Comparison of ENCODE assay signal across 9 mouse cellular contexts in genomic region chr9:66078493-66078892, GRCm38 (mm10). TPM values are rescaled to one million over a fixed set of nuclear protein-coding genes. Genes with fewer than 3 reads are reported as not detected.
DNase-seq lines count a peak whose midpoint lies in the region; ATAC-seq and TF ChIP-seq lines count a peak whose summit lies in the region.
"Had no signal": no experiment of that assay in that cellular context is flagged by ENCODE, and none has a peak within 500 bp of the region (broad histone marks: within the 10 kb centered on the region; RNA-seq: fewer than 3 reads in every experiment).

No protein-coding gene starts in this region.

- TF ChIP-seq CTCF in stomach, postnatal 0 days (IDR thresholded peaks at IDR 0.05; ENCODE audit: low read depth), result no peak

- ATAC-seq in heart, embryonic 12.5 days (ENCODE audit: insufficient number of reproducible peaks, low FRiP score), result no peak
- no peak for ATAC-seq in liver, embryonic 13.5 days (ENCODE audit: low read depth)
- ATAC-seq in stomach, postnatal 0 days (ENCODE audit: low FRiP score, low TSS enrichment), result no peak

- 6% methylated on average over 14 of the region's 14 CpGs for WGBS in heart, embryonic 12.5 days
- WGBS in liver, embryonic 13.5 days (ENCODE audit: insufficient replicate concordance), result 35% methylated on average over 14 of the region's 14 CpGs
- 6% methylated on average over 14 of the region's 14 CpGs for WGBS in stomach, postnatal 0 days

- H3K4me2 ChIP-seq in heart, embryonic 12.5 days, result peak overlapping the region; percentile 63
- H3K4me2 ChIP-seq in liver, embryonic 13.5 days, result no peak overlapping the region
- 0 out of 2 replicates have a peak overlapping the region, but pooled peaks have one; percentile 8 for H3K4me2 ChIP-seq in stomach, postnatal 0 days (replicated peaks; ENCODE audit: low read depth)

- TF ChIP-seq EP300 in stomach, postnatal 0 days (optimal IDR thresholded peaks at IDR 0.05), result no peak

- no peaks in the 10 kb centered on the region for H3K36me3 ChIP-seq in heart, embryonic 12.5 days
- H3K36me3 ChIP-seq in liver, embryonic 13.5 days, result no peaks in the 10 kb centered on the region
- H3K36me3 ChIP-seq in stomach, postnatal 0 days (ENCODE audit: control insufficient read depth, insufficient read depth, low read length), result no peaks in the 10 kb centered on the region

- peak overlapping the region; percentile 64 for H3K9ac ChIP-seq in heart, embryonic 12.5 days
- H3K9ac ChIP-seq in liver, embryonic 13.5 days, result 0 out of 2 replicates have a peak overlapping the region, but pooled peaks have one; percentile 5
- no peak overlapping the region for H3K9ac ChIP-seq in stomach, postnatal 0 days (ENCODE audit: low read length)

- peak overlapping the region; percentile 24 for H3K4me3 ChIP-seq in heart, embryonic 12.5 days
- H3K4me3 ChIP-seq in liver, embryonic 13.5 days (replicated peaks), result no peak overlapping the region
- H3K4me3 ChIP-seq in stomach, postnatal 0 days (ENCODE audit: low read depth, low read length), result no peak overlapping the region
- H3K4me3 ChIP-seq: left cerebral cortex, adult 2 months had no signal

- no peaks in the 10 kb centered on the region for H3K27me3 ChIP-seq in heart, embryonic 12.5 days (replicated peaks)
- H3K27me3 ChIP-seq in liver, embryonic 13.5 days, result peaks cover 52% of the 10 kb centered on the region
- no peaks in the 10 kb centered on the region for H3K27me3 ChIP-seq in stomach, postnatal 0 days (ENCODE audit: control insufficient read depth, insufficient read depth, low read length)

- DNase-seq in heart, adult 11 months, result no peak
- DNase-seq in right cerebral cortex, postnatal 10 days (ENCODE audit: low spot score in 2 of 2), result peak; percentile 67 to 68
- DNase-seq in right cerebral cortex, postnatal 25 days, result no peak
- no peak for DNase-seq in liver, embryonic 13.5 days
- peak; percentile 47 for DNase-seq in stomach, postnatal 0 days (ENCODE audit: low spot score)
- DNase-seq in adrenal gland, postnatal 10 days, result no peak
- no peak for DNase-seq in gastrocnemius, adult 18-20 months (ENCODE audit: low spot score)

- 0 out of 2 replicates have a peak, but pooled peaks cover 4% of the 10 kb centered on the region for H3K9me3 ChIP-seq in heart, embryonic 12.5 days (replicated peaks)
- 0 out of 2 replicates have a peak, but pooled peaks cover 5% of the 10 kb centered on the region for H3K9me3 ChIP-seq in liver, embryonic 13.5 days (replicated peaks)
- H3K9me3 ChIP-seq in stomach, postnatal 0 days (ENCODE audit: control insufficient read depth, low read length), result no peaks in the 10 kb centered on the region

- peaks cover 9% of the 10 kb centered on the region for H3K4me1 ChIP-seq in heart, embryonic 12.5 days (replicated peaks)
- H3K4me1 ChIP-seq in liver, embryonic 13.5 days (replicated peaks), result peaks cover 14% of the 10 kb centered on the region
- H3K4me1 ChIP-seq in stomach, postnatal 0 days (replicated peaks; ENCODE audit: control insufficient read depth, insufficient read depth), result no peaks in the 10 kb centered on the region; the same call in 1 of the 2 replicates

- H3K27ac ChIP-seq in heart, embryonic 12.5 days (ENCODE audit: poor library complexity, severe bottlenecking), result peak overlapping the region; percentile 56
- no peak overlapping the region for H3K27ac ChIP-seq in liver, embryonic 13.5 days
- H3K27ac ChIP-seq in stomach, postnatal 0 days (replicated peaks), result no peak overlapping the region
- H3K27ac ChIP-seq: left cerebral cortex, adult 2 months had no signal

RNA-seq across cellular contexts. Expression of gene Snx22, which starts 9.0 kb away (rescaled TPM):
- polyA plus RNA-seq in heart, embryonic 12.5 days (2016; fragmentation: Nextera tagmentation; extraction: Ambion mirVana), result 2.4 and 3.0 TPM in 2 replicates
- 29.2 and 31.4 TPM in 2 replicates for polyA plus RNA-seq in liver, embryonic 13.5 days (2015; fragmentation: Nextera tagmentation; extraction: Ambion mirVana)
- 1.5 TPM in 2 replicates for polyA plus RNA-seq in stomach, postnatal 0 days (2015; fragmentation: Nextera tagmentation; extraction: Ambion mirVana)
- total RNA-seq in adrenal gland, postnatal 10 days (2021), result 1 to 10 TPM in 1 of 2 experiments, under 1 TPM in 1; 0.66 to 1.9 TPM
- total RNA-seq in gastrocnemius, adult 18-20 months (2021), result under 1 TPM in 1 of 2 experiments, not detected in 1; 0.17 TPM

RNA-seq across cellular contexts. Expression of gene Ppib, which starts 18.5 kb away (rescaled TPM):
- 405 and 410 TPM in 2 replicates for polyA plus RNA-seq in heart, embryonic 12.5 days (2016; fragmentation: Nextera tagmentation; extraction: Ambion mirVana)
- polyA plus RNA-seq in liver, embryonic 13.5 days (2015; fragmentation: Nextera tagmentation; extraction: Ambion mirVana), result 380 and 383 TPM in 2 replicates
- 827 and 843 TPM in 2 replicates for polyA plus RNA-seq in stomach, postnatal 0 days (2015; fragmentation: Nextera tagmentation; extraction: Ambion mirVana)
- total RNA-seq in adrenal gland, postnatal 10 days (2021), result 100 to 1,000 TPM; 364 to 402 TPM
- total RNA-seq in gastrocnemius, adult 18-20 months (2021), result 10 to 100 TPM; 32.4 to 38.4 TPM

RNA-seq across cellular contexts. Expression of gene Snx1, which starts 47.9 kb away (rescaled TPM):
- 68.8 and 72.1 TPM in 2 replicates for polyA plus RNA-seq in heart, embryonic 12.5 days (2016; fragmentation: Nextera tagmentation; extraction: Ambion mirVana)
- 79.7 and 94.6 TPM in 2 replicates for polyA plus RNA-seq in liver, embryonic 13.5 days (2015; fragmentation: Nextera tagmentation; extraction: Ambion mirVana)
- 77.5 and 77.6 TPM in 2 replicates for polyA plus RNA-seq in stomach, postnatal 0 days (2015; fragmentation: Nextera tagmentation; extraction: Ambion mirVana)
- 10 to 100 TPM; 72.3 to 81.3 TPM for total RNA-seq in adrenal gland, postnatal 10 days (2021)
- total RNA-seq in gastrocnemius, adult 18-20 months (2021), result 10 to 100 TPM; 10.7 to 13.3 TPM

RNA-seq across cellular contexts. Expression of gene Ciao2a, which starts 47.9 kb away (rescaled TPM):
- polyA plus RNA-seq in heart, embryonic 12.5 days (2016; fragmentation: Nextera tagmentation; extraction: Ambion mirVana), result 161 and 176 TPM in 2 replicates
- polyA plus RNA-seq in liver, embryonic 13.5 days (2015; fragmentation: Nextera tagmentation; extraction: Ambion mirVana), result 196 and 222 TPM in 2 replicates
- 131 and 138 TPM in 2 replicates for polyA plus RNA-seq in stomach, postnatal 0 days (2015; fragmentation: Nextera tagmentation; extraction: Ambion mirVana)
- total RNA-seq in adrenal gland, postnatal 10 days (2021), result 10 to 100 TPM; 89.9 to 97.4 TPM
- 10 to 100 TPM; 49.7 to 53.9 TPM for total RNA-seq in gastrocnemius, adult 18-20 months (2021)

Comparison
In these comparisons a context has a peak if more than half of its experiments do, and no peak if none do; other contexts are left out.
1. DNase-seq: peak in right cerebral cortex, postnatal 10 days (2 of 2) and stomach, postnatal 0 days (single experiment); none in heart, adult 11 months (single experiment), right cerebral cortex, postnatal 25 days (single experiment), liver, embryonic 13.5 days (single experiment), adrenal gland, postnatal 10 days (single experiment) and gastrocnemius, adult 18-20 months (single experiment).